Mouse (Mus musculus): ENCODE measurements at regions not wholly inside any gene's neighbourhood (a gene's known extent, or its start where the extent isn't known, plus 50 kb on each side); places are given as distances from the start of the nearest gene placed in this dataset.

DNA sequence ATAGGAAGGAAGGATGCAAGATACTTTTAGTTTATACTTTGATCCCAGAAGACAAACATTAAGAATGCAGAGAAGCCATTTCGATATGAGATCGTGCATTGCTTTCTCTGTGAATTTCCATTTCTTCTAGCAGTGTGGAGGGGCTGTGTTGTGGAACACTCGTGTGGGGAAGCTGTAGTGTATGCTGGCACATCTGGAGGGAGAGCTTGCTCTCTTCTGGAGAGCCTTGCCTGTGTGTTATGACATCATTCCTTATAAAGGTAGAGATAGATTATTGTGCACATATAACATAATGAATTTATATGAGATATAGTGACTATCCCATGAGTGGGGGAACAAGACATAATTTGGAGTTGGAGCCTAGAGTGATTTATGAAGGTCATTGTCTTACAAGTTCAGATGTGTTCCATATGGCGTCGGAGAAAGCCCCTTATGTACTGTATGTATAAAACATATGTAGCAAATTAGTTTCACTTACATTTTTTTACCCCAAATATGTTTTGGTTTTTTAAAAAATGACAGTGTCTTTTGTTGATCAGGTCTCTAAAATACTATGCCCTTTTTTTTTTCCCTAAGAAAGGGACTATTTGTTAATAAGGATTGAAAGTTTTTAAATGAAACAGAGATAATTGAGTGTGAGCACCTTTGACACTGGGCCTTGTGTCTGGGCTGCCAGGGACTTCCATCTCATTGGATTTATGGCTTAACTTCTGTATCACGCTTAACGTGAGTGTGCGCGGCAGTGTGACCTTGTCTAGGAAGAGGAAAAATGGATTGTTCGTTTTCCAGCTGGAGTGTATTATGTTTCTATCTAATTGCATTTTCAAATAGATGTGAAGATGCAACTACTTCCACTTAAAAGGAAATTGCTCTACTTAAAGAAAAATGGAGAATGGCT, 230.8 kb downstream of the Papss1 start:
- no peak for DNase-seq (ENCODE audit: extremely low read depth, low read depth, low spot score)

DNA sequence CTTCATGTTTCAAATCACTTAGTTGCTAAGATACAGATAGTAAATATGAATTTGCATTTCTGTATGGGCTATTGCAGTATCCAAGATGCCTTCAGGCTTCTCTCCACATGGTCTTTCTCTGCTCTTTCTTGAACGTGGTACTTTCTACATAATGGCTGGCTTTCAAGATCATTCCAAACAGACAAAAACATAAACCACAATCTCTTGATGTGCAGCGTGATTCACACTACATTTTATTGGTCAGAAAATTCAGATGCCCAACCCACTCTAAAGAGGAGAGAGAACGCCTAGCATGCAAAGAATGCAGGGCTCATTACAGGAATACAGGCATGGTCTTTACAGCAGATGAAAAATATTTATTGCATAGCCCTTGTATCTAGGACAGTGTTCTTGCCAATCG, 235.2 kb downstream of the Papss1 start:
- DNase-seq (ENCODE audit: extremely low read depth, low read depth, low spot score): no peak

DNA sequence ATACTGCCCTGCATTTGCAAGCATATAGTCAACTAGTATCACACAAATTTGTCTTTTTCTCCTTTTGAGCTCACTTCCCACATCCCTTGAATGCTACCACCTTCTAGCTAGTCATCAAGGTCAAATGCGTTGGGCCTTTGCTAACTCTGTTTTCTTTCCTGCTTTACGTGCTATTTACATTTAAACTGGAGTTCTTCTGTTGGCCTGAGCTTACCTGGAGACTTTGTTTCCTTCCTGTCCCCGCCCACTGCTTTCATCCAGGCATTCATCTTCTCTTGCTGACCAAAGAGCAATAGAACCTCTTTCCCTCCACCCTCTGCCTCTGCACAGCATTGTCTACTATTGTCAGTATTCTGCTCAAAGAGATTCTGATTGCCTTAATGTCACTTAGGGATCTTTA, 237.0 kb downstream of the Papss1 start:
- no peak for DNase-seq (ENCODE audit: extremely low read depth, low read depth, low spot score)

DNA sequence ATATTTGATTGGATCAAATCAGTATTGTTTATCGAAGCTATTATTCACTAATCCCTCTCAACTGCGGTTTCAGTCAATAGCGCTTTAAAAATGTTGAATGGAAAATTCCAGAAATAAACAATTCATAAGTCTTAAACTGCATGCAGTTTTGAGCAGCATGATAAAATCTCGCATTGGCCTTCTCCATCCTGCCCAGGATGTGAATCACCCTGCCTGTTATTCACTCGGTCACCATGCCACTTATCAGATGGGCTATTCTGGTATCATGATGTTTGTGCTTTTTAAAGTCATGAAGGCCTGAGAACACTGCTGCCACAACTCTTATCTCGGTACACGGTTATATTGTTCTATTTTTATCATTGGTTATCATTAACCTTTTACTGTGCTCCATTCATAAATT, 238.3 kb downstream of the Papss1 start:
- no peak for DNase-seq (ENCODE audit: extremely low read depth, low read depth, low spot score)

DNA sequence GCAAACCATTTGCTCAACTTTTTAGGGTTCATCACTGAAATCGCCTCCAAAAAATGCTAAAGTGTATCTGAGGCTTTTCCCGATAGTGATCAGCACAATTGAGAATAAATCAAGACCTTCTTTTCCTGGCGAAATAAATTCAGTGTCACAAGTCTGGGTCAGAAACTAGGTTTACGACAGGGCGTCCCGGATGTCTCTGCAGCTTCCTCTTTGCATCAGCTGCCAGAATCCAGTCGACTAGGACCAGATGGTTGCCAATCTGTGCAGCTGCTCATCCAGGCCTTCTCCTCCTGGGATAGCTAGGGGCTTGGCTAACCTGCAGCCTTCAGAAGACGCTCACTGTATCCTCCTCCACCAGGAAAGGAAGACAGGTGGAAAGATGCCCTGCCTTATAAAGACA, 243.6 kb downstream of the Papss1 start:
- DNase-seq (ENCODE audit: extremely low read depth, low read depth, low spot score): no peak

DNA sequence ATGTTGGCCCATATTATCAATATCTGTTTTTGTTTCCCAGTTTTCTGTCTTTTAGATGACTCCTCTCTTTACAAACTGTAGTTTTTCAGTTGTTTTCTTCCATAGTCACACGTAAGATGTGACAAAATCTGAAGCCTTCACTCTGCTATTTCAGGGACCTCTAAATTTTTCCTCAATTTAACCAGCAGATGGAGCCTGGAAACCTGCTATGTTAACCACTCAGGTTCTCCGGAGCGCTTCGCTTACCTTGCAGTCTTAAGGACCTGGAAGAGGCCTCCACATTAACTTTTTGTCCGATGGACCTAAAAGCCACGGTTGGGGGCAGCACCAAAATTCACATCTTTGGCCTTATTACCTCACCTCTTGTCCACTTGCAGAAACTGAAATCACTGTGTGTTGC, 248.4 kb downstream of the Papss1 start:
- DNase-seq (ENCODE audit: extremely low read depth, low read depth, low spot score): no peak

DNA sequence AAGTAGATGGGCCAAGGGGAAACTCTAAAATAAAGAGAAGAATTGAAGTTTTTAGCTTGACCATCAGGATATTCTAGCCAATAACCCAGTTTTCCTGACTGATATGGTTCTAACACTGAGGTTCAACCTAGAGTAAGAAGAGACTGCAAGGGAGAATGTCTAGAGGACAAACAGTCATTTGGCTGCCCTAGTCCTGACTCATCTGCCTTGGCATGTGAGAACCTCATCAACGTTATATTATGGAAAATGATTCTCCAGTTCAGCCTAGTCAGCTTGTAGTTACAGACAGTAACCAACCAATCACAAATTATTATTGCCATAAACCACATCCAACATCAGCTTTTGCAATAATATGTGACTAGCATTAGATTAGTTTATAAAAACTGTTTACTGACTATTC, 254.2 kb downstream of the Papss1 start:
- no peak for DNase-seq (ENCODE audit: extremely low read depth, low read depth, low spot score)

DNA sequence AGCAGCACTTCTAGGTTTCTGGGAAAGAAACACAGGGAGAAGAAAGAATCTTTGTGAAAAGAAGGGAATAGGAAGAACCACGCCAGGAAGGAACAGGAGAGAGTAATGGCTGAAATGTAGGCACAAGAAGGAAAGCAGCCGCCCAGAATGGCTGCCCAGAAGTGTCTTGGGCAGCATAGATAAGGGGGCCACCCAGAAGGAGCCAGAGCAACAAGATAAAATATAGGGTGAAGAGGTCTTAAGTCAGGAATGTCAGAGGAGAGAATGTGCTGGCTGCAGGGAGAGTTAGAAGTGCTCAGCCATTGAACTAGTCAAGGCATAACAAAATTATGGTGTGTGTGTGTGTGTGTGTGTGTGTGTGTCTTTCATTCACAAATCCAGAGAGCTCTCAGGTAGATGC, 227.7 kb upstream of the Dkk2 start:
- DNase-seq (ENCODE audit: extremely low read depth, low read depth, low spot score): no peak

DNA sequence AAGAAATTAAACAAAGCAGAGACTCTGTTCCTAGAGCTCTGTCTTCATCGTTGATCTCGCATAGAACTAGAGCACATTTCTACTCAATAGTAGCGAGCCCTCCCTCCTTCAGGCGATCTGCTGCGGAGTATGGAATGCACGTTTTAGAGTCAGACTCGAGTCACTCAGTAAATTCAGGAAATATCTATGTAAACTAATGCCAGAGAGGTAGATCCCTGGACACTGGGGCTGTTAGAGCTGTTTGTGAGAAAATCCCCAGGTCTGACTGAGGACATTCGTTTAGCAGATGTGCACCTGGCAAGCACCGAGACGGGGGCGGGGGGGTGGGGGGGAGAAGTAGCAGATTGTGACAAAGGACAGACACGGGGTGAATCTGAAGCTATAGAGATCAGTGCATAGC, 226.0 kb upstream of the Dkk2 start:
- no peak for DNase-seq (ENCODE audit: extremely low read depth, low read depth, low spot score)

DNA sequence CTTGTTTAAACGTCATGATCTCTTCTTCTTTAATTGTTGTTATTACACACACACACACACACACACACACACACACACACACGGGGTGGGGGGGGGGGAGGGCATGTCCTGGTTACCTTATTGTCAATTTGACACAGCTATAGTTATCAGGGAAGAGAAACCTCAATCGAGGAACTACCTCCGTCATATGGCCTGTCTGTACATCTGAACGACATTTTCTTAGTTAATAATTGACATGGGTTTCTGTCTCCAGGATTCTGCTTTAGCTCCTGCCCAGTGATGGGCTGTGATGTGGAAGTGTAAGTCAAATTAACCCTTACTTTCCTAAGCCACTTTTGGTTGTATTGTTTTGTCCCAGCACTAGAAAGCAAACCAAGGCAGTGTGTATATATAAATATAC, 220.0 kb upstream of the Dkk2 start:
- no peak for DNase-seq (ENCODE audit: extremely low read depth, low read depth, low spot score)

DNA sequence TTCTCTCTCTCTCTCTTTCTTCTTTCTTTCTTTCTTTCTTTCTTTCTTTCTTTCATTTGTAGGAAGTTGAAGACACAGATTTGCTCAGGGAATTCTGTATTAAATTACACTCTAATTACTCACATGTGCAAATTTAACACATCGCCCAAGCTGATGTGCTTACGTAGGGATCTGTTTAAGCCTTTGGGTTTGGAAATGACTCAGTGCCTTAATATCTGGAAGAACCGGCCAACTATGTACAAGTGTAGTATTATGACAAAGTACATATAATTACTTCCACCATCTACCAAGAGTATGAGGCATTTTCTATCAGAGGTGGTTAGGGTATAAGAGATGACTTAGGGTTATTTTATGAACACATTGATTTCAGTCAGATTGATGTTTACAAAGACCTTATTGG, 217.8 kb upstream of the Dkk2 start:
- no peak for DNase-seq (ENCODE audit: extremely low read depth, low read depth, low spot score)

DNA sequence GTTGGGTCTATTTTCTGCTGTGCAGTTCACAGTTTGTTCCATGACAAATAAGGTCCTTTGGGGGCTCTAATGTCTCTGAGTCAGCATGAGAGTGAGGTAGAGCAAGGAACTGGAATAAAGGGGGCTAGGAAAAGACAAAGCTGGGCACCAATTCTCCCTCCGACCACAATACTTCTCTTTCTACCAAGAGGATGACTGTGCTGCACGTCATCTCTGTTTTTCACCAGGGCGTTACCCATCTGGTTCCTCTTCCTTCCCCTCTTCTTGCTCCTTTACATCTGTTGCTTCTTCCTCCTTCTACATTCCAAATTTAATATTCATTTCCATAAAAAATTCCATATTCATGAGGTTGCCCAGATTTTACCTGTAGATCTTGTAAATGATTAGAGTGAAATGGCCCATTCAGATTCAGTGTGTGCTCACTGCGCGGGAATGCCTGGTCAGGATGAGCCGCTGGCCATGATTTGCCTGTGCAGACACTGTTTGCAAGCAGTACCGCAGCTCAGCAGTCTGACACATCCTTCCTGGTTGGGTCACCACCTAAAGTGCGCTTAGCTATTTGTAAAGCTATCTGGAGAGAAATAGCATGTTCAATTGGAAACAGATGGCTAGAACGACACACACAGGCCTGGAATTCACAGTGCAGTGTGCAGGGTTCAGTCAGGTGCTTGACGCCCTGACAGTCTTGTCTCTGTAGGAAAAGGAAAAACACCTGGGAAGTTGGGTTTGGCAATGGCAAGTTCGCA, 216.7 kb upstream of the Dkk2 start:
- no peak for DNase-seq (ENCODE audit: extremely low read depth, low read depth, low spot score)

DNA sequence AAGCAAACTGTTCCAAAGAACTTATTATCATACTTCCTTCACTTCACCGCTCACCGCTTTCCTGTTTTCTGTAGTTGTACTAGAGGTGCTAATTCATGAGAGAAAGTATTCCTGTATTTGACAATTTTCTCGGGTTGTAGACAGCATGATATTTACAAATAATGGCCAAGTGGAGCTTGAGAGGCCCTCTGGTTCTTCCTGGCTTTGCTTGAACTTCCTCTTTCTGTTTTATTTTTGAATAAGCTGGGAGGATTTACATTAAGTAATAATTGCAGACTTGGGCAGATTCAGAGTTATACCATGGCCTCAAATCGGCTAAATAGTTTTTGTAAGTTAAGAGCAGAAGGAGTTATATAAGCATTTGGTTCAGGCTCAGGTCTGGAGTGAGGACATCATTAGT, 215.8 kb upstream of the Dkk2 start:
- DNase-seq (ENCODE audit: extremely low read depth, low read depth, low spot score): no peak

DNA sequence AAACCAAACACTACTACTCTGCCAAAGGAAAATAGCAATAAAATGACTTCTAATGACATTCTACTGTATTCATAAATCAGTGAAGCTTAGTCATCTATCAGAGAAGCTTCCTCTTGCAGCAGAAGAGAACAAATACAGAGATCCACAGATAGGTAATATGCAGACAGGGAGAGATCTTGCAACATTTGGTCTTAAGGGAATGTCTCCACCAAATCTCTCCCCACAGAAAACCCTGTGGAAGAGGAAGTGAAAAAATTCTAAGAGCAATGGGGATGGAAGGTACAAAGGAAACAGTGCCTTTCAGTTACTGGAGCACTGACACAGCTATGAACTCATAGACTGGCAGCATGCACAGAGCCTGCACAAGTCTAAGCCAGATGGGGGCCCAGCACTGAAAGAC, 202.4 kb upstream of the Dkk2 start:
- peak; percentile 31 for DNase-seq (ENCODE audit: extremely low read depth, low read depth, low spot score)

DNA sequence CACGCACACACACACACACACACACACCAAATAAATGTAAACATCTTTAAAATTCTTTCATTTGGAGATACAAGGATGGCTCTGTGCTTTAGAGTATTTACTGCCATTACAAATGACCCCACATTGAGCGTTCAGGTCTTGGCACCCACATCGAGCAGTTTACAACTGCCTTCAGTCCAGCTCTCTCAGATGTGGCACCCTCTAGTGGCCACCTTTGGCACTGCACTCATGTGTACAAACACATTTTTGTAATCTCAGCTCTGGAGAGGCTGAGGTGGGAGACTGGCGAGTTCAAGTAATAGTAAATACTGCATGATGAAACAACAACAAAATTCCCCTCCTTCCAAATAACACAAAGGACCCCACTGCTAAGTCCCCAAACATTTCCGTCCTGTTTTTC, 198.6 kb upstream of the Dkk2 start:
- no peak for DNase-seq (ENCODE audit: extremely low read depth, low read depth, low spot score)

DNA sequence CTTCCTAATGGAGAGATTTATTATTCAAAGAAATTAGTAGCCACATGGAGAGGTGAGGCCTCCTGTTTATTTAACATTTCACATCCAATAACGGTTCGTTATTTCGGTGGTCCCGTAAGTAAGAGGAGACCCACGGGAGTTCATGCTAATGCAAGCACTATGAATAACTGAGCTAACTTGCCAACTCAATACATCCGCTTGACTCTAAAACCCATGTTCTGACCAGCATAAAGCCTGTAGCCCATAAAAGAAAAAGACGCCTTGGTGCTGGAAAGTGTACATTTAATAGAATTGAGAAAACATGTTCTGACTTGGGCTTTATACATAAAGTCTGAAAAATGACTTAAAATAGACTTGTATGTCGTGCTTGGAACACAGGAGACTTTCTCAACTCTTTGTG, 198.1 kb upstream of the Dkk2 start:
- no peak for DNase-seq (ENCODE audit: extremely low read depth, low read depth, low spot score)

DNA sequence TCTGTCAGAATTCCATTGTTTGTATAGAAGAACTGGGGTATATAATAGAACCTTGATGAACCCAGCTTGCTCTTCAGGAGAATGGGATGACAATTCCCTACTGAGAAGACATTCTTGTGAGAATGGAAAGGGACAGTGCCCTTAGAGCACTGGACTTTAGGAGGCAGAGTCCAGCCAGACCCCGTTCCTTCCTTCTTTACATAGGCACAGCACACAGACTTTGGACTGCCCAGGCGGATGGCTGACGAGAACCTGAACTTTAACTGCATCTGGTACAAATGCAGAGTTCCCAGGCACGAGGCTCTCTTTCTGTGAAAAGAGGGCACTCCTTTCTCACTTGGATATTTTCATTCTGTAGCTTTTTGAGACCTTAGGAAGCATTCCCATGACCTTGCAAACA, 197.4 kb upstream of the Dkk2 start:
- no peak for DNase-seq (ENCODE audit: extremely low read depth, low read depth, low spot score)

DNA sequence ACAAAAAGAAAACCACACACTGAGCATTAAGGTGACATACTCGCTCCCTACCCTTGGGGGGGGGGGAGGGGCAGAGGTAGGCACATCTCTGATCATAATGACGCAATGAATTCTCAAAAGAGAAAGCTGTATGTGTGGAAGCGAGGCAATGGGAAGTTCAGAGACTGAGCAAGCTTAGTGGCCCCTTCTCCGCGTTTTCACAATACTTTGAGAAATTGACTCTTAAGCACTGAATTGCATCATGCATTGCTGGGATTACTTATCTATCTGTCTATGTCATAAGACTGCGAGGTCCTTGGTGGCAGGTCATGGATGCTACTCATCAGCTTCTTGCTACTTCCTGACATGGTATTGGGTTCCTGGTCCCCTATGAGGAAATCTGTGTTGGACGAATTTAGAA, 193.2 kb upstream of the Dkk2 start:
- DNase-seq (ENCODE audit: extremely low read depth, low read depth, low spot score): no peak

DNA sequence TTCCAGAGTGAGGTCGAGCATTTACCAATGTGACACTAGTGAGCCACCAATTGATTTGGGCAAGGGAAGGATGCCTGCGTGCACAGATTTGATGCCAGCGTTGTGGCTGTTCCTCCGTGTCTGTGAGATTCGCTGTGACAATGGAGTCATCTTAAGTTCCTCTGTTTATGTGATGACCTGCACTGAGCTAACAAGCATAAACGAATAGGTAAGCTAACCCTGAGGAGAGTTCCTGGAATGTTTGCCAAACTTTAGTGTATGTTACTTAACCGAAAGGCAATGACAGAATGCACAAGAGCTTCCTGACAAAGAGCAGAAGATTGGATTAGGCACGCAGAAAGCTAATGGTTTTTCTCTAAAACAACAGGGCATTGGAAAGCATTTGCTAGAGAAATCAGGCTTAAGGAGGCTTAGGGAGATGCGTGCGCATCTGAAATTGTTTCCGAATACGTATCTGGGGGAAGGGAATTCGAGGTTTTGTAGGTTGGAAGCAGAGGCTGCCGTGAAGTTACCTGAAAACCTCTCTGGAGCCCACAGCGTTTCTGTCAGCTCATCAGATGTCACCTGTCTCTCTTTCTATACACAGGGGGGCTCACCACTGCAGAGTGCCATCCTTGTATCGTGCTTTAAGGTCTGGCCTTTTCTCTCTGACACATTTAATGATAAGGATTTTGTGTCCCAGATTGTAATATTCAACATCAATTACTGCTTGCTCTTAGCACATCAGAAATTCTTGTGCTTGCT, 191.9 kb upstream of the Dkk2 start:
- DNase-seq (ENCODE audit: extremely low read depth, low read depth, low spot score): no peak

DNA sequence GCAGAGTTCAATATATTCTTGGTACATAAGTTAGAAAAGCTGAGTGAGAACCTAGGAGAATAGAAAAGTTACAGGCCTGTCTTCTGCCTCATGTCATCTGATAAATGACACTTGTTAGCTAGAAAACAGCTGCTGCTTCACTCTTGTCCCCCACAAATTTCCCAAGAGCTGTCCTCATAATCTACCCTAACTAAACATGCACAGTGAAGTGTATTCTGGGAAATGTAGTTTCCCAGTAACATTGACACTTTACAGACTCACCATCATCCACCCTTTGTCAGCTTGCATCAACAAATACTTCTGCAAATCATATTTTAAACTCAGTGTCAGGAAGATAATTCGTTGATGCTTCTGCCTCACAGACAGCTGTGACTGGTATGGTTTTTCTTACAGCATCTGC, 190.0 kb upstream of the Dkk2 start:
- DNase-seq (ENCODE audit: extremely low read depth, low read depth, low spot score): no peak

DNA sequence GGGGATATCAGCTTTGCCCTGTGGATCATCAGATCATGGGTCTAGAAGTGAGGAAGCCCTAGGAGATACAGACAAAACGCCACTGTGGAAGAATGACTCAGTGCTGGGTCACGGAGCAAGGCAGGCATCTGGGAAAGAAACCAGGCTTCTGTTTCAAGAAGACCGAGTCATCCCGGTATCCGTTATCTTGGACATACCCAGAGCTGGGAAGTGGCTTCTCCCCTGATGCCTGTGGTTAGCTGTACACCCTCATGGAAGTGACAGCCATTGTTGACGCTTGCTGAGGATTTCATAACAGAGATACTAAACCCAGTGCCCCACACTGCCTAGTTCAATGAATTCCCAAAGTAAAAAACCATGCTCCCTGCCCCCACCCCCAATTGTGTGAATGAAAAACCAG, 171.6 kb upstream of the Dkk2 start:
- no peak for DNase-seq (ENCODE audit: extremely low read depth, low read depth, low spot score)

DNA sequence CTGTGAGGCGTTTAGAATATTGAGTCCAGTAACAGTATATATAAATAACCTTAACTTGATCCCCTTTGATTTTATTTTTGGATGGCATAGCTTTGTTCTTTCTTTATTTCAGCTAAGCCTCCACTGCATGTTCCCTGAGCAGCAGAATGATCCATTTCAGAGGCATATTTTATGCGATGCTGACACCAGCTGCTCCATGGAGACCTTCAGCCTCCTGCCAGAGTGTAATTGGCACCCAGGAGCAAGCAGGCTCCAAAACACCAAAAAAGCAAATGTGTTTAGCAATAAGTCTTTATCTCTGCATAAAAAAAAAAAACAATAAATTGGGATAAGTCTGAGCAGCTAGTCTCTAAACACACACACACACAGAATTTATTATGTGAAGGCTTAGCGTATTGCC, 170.7 kb upstream of the Dkk2 start:
- no peak for DNase-seq (ENCODE audit: extremely low read depth, low read depth, low spot score)
